Mouse (Mus musculus) liver, embryonic 13.5 days (tissue): ENCODE results near the gene Sv2b. TPM values are rescaled to one million over a fixed set of nuclear protein-coding genes. Genes with fewer than 3 reads are reported as not detected.

Source experiments
- ATAC-seq: fragments of 200-750 bp; cut with Nextera tagmentation; 2 replicates; pipeline ENCODE4 v1.8.0; 2017; ENCODE audit warnings: low read depth, mild to moderate bottlenecking, moderate number of reproducible peaks, moderate library complexity
- DNase-seq: peaks from one replicate; pipeline ENCODE4 v3.0.0; 2022
- H3K27ac ChIP-seq: fragments of 300-500 bp; sonication (generic); 2 replicates; pipeline ENCODE4 v1.5.1; 2015; ENCODE audit warnings: moderate library complexity, mild to moderate bottlenecking, inconsistent platforms
- H3K27me3 ChIP-seq: fragments of 300-500 bp; sonication (generic); 2 replicates; pipeline ENCODE4 v1.6.1; 2015; ENCODE audit warnings: mild to moderate bottlenecking, inconsistent platforms
- H3K36me3 ChIP-seq: fragments of 300-500 bp; sonication (generic); 2 replicates; pipeline ENCODE4 v1.6.1; 2015; ENCODE audit warnings: mild to moderate bottlenecking, inconsistent platforms
- H3K4me1 ChIP-seq: fragments of 300-500 bp; sonication (generic); replicated peaks from 2 replicates; pipeline ENCODE4 v1.6.1; 2015; ENCODE audit warnings: inconsistent platforms
- H3K4me2 ChIP-seq: fragments of 300-500 bp; sonication (generic); 2 replicates; pipeline ENCODE4 v1.6.1; 2015; ENCODE audit warnings: inconsistent platforms, mild to moderate bottlenecking, moderate library complexity
- H3K4me3 ChIP-seq: fragments of 300-500 bp; sonication (generic); replicated peaks from 2 replicates; pipeline ENCODE4 v1.5.1; 2015; ENCODE audit warnings: mild to moderate bottlenecking, inconsistent platforms
- H3K9ac ChIP-seq: fragments of 300-500 bp; sonication (generic); 2 replicates; pipeline ENCODE4 v1.6.1; 2015; ENCODE audit warnings: mild to moderate bottlenecking, inconsistent platforms
- H3K9me3 ChIP-seq: fragments of 300-500 bp; sonication (generic); replicated peaks from 2 replicates; pipeline ENCODE4 v1.6.1; 2016; ENCODE audit warnings: inconsistent platforms
- WGBS: fragments of 180-500 bp; shearing (Covaris S2); methylation state at CpG from one replicate; pipeline ENCODE4 v1.1.7; 2015; ENCODE audit not compliant: insufficient replicate concordance; 5-methylcytosine and 5-hydroxymethylcytosine counted together
- polyA plus RNA-seq: library from polyadenylated mRNA; unstranded; fragments of >200 nt; fragmentation: Nextera tagmentation; extraction: Ambion mirVana; gene quantifications from 2 replicates; pipeline ENCODE4 v1.2.1, GENCODE M21; 2015

Gene Sv2b
- polyA plus RNA-seq, 1 experiment from 2014 or later = 0.06 TPM

DNA sequence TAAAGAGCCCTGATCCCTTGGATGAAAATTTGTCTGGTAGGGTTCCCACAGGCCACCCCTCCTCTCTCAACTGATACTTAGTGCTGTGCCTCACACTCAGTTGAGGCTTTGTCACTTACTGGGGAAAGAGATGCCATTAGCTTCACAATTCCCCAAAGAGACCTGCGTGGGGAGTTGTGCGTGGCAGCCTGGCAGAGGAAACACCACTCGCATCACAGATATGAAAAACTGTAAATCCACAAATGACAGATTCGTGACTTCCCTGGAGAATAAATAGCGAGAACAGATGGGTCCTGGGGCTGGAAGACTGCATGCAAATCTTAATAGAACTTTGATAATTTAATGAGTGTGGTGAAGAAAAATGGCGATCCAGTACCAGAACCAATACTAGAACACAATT lies 21.8 kb downstream of the Sv2b start:
- 59% methylated on average over 6 of the region's 6 CpGs for WGBS
- Histone ChIP-seq H3K36me3 (no peaks in the 10 kb centered on the region), H3K9me3 (no peaks in the 10 kb centered on the region), H3K4me1 (no peaks in the 10 kb centered on the region), H3K4me3 (no peak overlapping the region), H3K27ac (no peak overlapping the region), H3K27me3 (no peaks in the 10 kb centered on the region), H3K4me2 (no peak overlapping the region), H3K9ac (no peak overlapping the region)
- DNase-seq (no peak), ATAC-seq (no peak)

DNA sequence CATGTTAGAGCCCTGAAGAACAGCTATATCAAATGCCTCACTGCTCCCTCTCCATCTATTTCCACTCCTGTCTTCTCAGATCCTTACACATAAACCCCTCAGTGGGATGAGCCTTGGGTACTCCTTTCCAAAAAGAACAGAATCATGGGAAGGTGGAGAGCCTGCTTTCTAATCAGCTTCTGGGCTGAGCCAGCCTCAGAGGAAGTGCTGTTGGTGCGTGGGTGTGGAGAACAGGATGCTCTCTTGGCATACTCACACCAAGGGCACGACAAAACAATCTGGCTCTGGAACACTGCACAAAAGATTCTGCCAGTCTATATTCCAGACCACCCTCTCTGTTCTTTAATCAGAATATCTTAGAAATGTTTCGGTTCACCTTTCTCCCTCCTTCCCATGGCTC lies 26.1 kb downstream of the Sv2b start:
- DNase-seq (no peak), ATAC-seq (no peak)
- no peak overlapping the region for H3K4me2 ChIP-seq
- no peak overlapping the region for H3K9ac ChIP-seq
- no peak overlapping the region for H3K27ac ChIP-seq
- H3K9me3 ChIP-seq = no peaks in the 10 kb centered on the region
- no peaks in the 10 kb centered on the region for H3K4me1 ChIP-seq
- H3K27me3 ChIP-seq = no peaks in the 10 kb centered on the region
- WGBS = 37% methylated on average over 3 of the region's 3 CpGs
- H3K4me3 ChIP-seq = no peak overlapping the region
- no peaks in the 10 kb centered on the region for H3K36me3 ChIP-seq

GRCm38 (mm10) chr7:75282080-75282650 lies 26.9 kb downstream of the Sv2b start:
- Histone ChIP-seq H3K36me3 (no peaks in the 10 kb centered on the region), H3K9me3 (no peaks in the 10 kb centered on the region), H3K9ac (no peak overlapping the region), H3K4me1 (no peaks in the 10 kb centered on the region), H3K4me2 (no peak overlapping the region), H3K27me3 (no peaks in the 10 kb centered on the region), H3K27ac (no peak overlapping the region), H3K4me3 (no peak overlapping the region)
- DNase-seq = no peak
- ATAC-seq = no peak
- 46% methylated on average over 3 of the region's 3 CpGs for WGBS

- ATAC-seq = no peak
- no peak overlapping the region for H3K9ac ChIP-seq
- no peaks in the 10 kb centered on the region for H3K4me1 ChIP-seq
- DNase-seq = no peak
- H3K4me2 ChIP-seq = no peak overlapping the region
- no peaks in the 10 kb centered on the region for H3K36me3 ChIP-seq
- WGBS = 55% methylated on average over 4 of the region's 4 CpGs
- no peaks in the 10 kb centered on the region for H3K9me3 ChIP-seq
- no peak overlapping the region for H3K4me3 ChIP-seq
- no peak overlapping the region for H3K27ac ChIP-seq
- no peaks in the 10 kb centered on the region for H3K27me3 ChIP-seq
Observed at GRCm38 (mm10) chr7:75281106-75281505, 28.0 kb downstream of the Sv2b start.

GRCm38 (mm10) chr7:75277847-75278246 lies 31.2 kb downstream of the Sv2b start:
- ATAC-seq = no peak
- 16% methylated on average over 3 of the region's 3 CpGs for WGBS
- no peaks in the 10 kb centered on the region for H3K4me1 ChIP-seq
- H3K9ac ChIP-seq = no peak overlapping the region
- no peak overlapping the region for H3K4me2 ChIP-seq
- no peaks in the 10 kb centered on the region for H3K9me3 ChIP-seq
- no peaks in the 10 kb centered on the region for H3K27me3 ChIP-seq
- DNase-seq = no peak
- no peak overlapping the region for H3K27ac ChIP-seq
- no peaks in the 10 kb centered on the region for H3K36me3 ChIP-seq
- H3K4me3 ChIP-seq = no peak overlapping the region

DNA sequence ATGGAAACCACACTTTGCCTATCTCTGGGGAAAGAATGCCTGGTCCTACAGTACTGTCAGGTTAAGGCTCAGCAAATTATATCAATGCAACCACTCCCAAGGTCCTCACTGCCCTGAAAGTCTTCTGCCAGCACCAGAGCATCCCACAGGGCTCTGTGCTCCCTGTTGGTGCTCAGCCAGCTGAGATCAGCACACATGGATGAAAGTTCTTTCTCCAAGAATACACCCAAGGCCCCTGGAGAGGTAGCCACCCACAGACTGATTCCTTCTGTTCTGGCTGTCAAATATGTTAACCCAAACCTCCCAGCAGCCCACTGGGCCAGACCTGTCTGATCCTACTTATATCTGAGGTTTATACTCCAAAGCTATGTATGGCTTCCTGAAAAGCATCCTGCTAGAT lies 32.3 kb downstream of the Sv2b start:
- no peak overlapping the region for H3K4me2 ChIP-seq
- no peak for DNase-seq
- no peaks in the 10 kb centered on the region for H3K27me3 ChIP-seq
- no peak overlapping the region for H3K4me3 ChIP-seq
- H3K4me1 ChIP-seq = no peaks in the 10 kb centered on the region
- H3K36me3 ChIP-seq = no peaks in the 10 kb centered on the region
- no peak overlapping the region for H3K27ac ChIP-seq
- ATAC-seq = no peak
- H3K9me3 ChIP-seq = no peaks in the 10 kb centered on the region
- no peak overlapping the region for H3K9ac ChIP-seq

DNA sequence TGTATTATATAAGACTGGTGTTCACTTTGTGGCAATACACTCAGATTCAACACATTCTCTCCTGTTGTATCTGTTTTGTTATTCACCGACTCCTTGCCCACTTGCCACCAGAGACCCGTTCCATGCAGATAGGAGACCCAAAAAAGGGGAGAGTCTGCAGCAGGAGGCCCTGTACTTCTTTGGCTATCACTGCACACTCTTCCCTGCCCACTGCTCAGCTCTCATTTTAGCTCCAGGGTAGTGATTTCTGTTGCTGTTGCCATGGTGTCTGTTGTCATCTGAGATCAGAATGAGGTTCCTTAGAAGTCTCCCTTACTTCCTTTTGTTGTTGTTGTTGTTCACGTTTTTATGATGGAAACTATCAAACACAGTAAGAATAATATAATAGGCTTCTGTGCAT lies 34.5 kb downstream of the Sv2b start:
- Histone ChIP-seq H3K27ac (no peak overlapping the region), H3K4me1 (no peaks in the 10 kb centered on the region), H3K9me3 (no peaks in the 10 kb centered on the region), H3K9ac (no peak overlapping the region), H3K4me2 (no peak overlapping the region), H3K27me3 (no peaks in the 10 kb centered on the region), H3K4me3 (no peak overlapping the region), H3K36me3 (no peaks in the 10 kb centered on the region)
- DNase-seq (no peak), ATAC-seq (no peak)
- WGBS = 47% methylated on average over 3 of the region's 3 CpGs

DNA sequence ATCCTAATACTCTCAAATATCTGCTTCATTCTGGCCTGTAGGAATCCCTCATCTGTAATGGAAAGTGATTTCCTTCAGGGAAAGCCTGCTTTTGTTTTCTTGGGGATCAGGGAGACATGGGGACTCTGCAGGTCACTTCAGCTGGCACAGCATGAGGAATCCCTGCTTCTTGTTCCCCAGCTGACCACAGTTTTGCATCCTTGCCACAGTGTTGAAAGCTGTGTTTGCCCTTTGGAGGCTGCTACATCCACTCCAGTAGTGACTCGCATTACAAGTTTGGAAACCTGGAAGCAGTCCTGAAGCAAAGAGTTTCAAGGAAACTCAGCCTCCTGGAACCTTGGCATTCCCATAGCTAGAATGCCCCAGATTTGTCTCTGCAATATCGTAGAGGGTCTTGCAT lies 35.4 kb downstream of the Sv2b start:
- no peaks in the 10 kb centered on the region for H3K9me3 ChIP-seq
- H3K9ac ChIP-seq = no peak overlapping the region
- no peaks in the 10 kb centered on the region for H3K36me3 ChIP-seq
- no peaks in the 10 kb centered on the region for H3K4me1 ChIP-seq
- DNase-seq = no peak
- no peak overlapping the region for H3K4me2 ChIP-seq
- H3K27me3 ChIP-seq = no peaks in the 10 kb centered on the region
- ATAC-seq = no peak
- H3K27ac ChIP-seq = no peak overlapping the region
- 60% methylated on average over 2 of the region's 2 CpGs for WGBS
- H3K4me3 ChIP-seq = no peak overlapping the region

DNA sequence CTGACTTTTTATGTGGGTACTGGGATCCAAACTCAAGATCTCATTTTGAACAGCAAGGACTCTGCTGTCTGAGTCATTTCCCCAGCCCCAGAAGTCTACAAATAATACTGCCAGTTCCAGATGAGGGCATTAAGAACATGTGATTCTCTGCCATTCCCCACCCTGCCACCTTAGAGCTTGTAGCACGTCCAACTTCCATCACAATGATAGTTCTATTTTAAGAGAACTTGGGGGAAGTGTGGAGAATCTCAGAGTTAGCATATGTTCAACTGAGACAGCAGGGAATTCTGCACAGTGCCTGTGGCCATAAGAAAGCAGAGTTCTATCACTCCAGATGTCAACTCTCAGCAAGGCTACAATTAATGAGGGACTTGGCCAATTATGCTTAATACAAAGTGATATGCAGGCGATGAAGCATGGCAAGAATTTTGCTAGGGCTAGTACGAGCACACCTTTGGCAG lies 37.1 kb downstream of the Sv2b start:
- WGBS = 34% methylated on average over 3 of the region's 3 CpGs
- Histone ChIP-seq H3K27ac (no peak overlapping the region), H3K4me1 (no peaks in the 10 kb centered on the region), H3K36me3 (no peaks in the 10 kb centered on the region), H3K27me3 (no peaks in the 10 kb centered on the region), H3K9me3 (no peaks in the 10 kb centered on the region), H3K4me3 (no peak overlapping the region), H3K4me2 (no peak overlapping the region), H3K9ac (no peak overlapping the region)
- DNase-seq (no peak), ATAC-seq (no peak)

GRCm38 (mm10) chr7:75271306-75271705 lies 37.8 kb downstream of the Sv2b start:
- Histone ChIP-seq H3K4me3 (no peak overlapping the region), H3K9me3 (no peaks in the 10 kb centered on the region), H3K27ac (no peak overlapping the region), H3K4me1 (no peaks in the 10 kb centered on the region), H3K9ac (no peak overlapping the region), H3K27me3 (no peaks in the 10 kb centered on the region), H3K36me3 (no peaks in the 10 kb centered on the region), H3K4me2 (no peak overlapping the region)
- ATAC-seq = no peak
- WGBS = 56% methylated on average over 3 of the region's 3 CpGs
- DNase-seq = no peak

DNA sequence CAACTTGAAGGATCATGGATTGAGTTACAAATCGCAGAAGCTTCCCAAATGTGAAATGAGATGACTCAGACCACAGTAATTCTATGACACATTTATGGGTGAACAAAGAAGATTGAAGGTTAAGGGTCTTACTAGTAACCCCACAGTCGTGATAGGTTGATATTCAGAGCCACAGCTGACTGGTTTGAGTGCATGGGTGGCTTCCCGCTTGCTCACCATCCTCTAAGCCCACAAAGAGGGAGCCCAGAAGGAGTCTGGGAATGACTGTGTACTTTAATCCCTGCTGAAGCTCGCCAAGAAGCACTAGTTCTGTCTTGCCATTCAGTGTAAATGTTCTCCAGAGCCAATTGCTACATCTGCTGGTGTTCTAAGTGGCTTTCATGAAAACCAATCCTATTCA lies 41.8 kb downstream of the Sv2b start:
- Histone ChIP-seq H3K9ac (no peak overlapping the region), H3K36me3 (no peaks in the 10 kb centered on the region), H3K4me2 (no peak overlapping the region), H3K4me1 (no peaks in the 10 kb centered on the region), H3K4me3 (no peak overlapping the region), H3K27me3 (no peaks in the 10 kb centered on the region), H3K9me3 (no peaks in the 10 kb centered on the region), H3K27ac (no peak overlapping the region)
- DNase-seq = no peak
- WGBS = 52% methylated on average over 4 of the region's 4 CpGs
- ATAC-seq = no peak

- 72% methylated on average over 4 of the region's 4 CpGs for WGBS
Observed at GRCm38 (mm10) chr7:75265241-75265640, 43.8 kb downstream of the Sv2b start.

More at GRCm38 (mm10) chr7:75265241-75265640, 43.8 kb downstream of the Sv2b start:
- no peaks in the 10 kb centered on the region for H3K27me3 ChIP-seq
- no peak overlapping the region for H3K4me3 ChIP-seq
- ATAC-seq (no peak), DNase-seq (no peak)
- H3K4me1 ChIP-seq = no peaks in the 10 kb centered on the region
- H3K9ac ChIP-seq = no peak overlapping the region
- H3K36me3 ChIP-seq = no peaks in the 10 kb centered on the region
- H3K4me2 ChIP-seq = no peak overlapping the region
- H3K9me3 ChIP-seq = no peaks in the 10 kb centered on the region
- no peak overlapping the region for H3K27ac ChIP-seq
